Mouse (Mus musculus) forebrain, embryonic 11.5 days (tissue): Measurements from ENCODE around the gene Iqub. TPM values are rescaled to one million over a fixed set of nuclear protein-coding genes. Genes with fewer than 3 reads are reported as not detected.
A peak's percentile ranks its signal among the peaks of the same experiment; 100 is the strongest.

Source experiments
- ATAC-seq: fragments of 200-750 bp; cut with Nextera tagmentation; replicated peaks from 2 replicates; pipeline ENCODE4 v1.8.0; 2017; ENCODE audit warnings: moderate TSS enrichment; ENCODE audit not compliant: low FRiP score
- DNase-seq: peaks from one replicate; pipeline ENCODE4 v3.0.0-alpha.2; 2017; ENCODE audit warnings: low spot score
- H3K27ac ChIP-seq: fragments of 300-500 bp; sonication (generic); 2 replicates; pipeline ENCODE4 v1.5.1; 2014; ENCODE audit warnings: low read depth, low read length
- H3K27me3 ChIP-seq: fragments of 300-500 bp; sonication (generic); 2 replicates; pipeline ENCODE4 v1.6.1; 2014; ENCODE audit warnings: mild to moderate bottlenecking, low read length, mixed read lengths; ENCODE audit not compliant: control insufficient read depth, insufficient read depth
- H3K36me3 ChIP-seq: fragments of 300-500 bp; sonication (generic); 2 replicates; pipeline ENCODE4 v1.6.1; 2014; ENCODE audit warnings: mild to moderate bottlenecking, low read length, moderate library complexity, mixed read lengths; ENCODE audit not compliant: control insufficient read depth, insufficient read depth
- H3K4me1 ChIP-seq: fragments of 300-500 bp; sonication (generic); replicated peaks from 2 replicates; pipeline ENCODE4 v1.6.1; 2014; ENCODE audit warnings: low read length, mixed read lengths; ENCODE audit not compliant: control insufficient read depth, insufficient read depth
- H3K4me2 ChIP-seq: fragments of 300-500 bp; sonication (generic); 2 replicates; pipeline ENCODE4 v1.6.1; 2014; ENCODE audit warnings: low read depth, mild to moderate bottlenecking, low read length, moderate library complexity, mixed read lengths; ENCODE audit not compliant: severe bottlenecking
- H3K4me3 ChIP-seq: fragments of 300-500 bp; sonication (generic); 2 replicates; pipeline ENCODE4 v1.5.1; 2014; ENCODE audit warnings: low read depth, low read length
- H3K9ac ChIP-seq: fragments of 300-500 bp; sonication (generic); 2 replicates; pipeline ENCODE4 v1.6.1; 2014; ENCODE audit warnings: low read length
- H3K9me3 ChIP-seq: fragments of 300-500 bp; sonication (generic); 2 replicates; pipeline ENCODE4 v1.6.1; 2016; ENCODE audit warnings: low read length, mixed read lengths; ENCODE audit not compliant: control insufficient read depth
- WGBS: fragments of 180-500 bp; shearing (Covaris S2); extraction: QIAGEN DNeasy Blood & Tissue Kit; methylation state at CpG from one replicate; pipeline ENCODE4 v1.1.7; 2014; 5-methylcytosine and 5-hydroxymethylcytosine counted together
- polyA plus RNA-seq: library from polyadenylated mRNA; unstranded; fragments of >200 nt; fragmentation: Nextera tagmentation; extraction: Ambion mirVana; gene quantifications from 2 replicates; pipeline ENCODE4 v1.2.1, GENCODE M21; 2014

Iqub gene
- polyA plus RNA-seq, 1 experiment from 2014 or later: 0.55 TPM

- no peak for ATAC-seq
Measured at GRCm38 (mm10) chr6:24525705-24526104, 10.8 kb upstream of the Iqub start.

GRCm38 (mm10) chr6:24516197-24516596 is 1.3 kb upstream of the Iqub start:
- Histone ChIP-seq H3K4me3 (no peak overlapping the region), H3K4me2 (no peak overlapping the region), H3K36me3 (no peaks in the 10 kb centered on the region; the same call in 1 of the 2 replicates), H3K4me1 (no peaks in the 10 kb centered on the region; the same call in 1 of the 2 replicates), H3K9me3 (no peaks in the 10 kb centered on the region), H3K27ac (no peak overlapping the region), H3K9ac (no peak overlapping the region), H3K27me3 (no peaks in the 10 kb centered on the region)
- WGBS: 47% methylated on average over 2 of the region's 2 CpGs
- ATAC-seq (peak; percentile 54; the same call in 1 of the 2 replicates), DNase-seq (no peak)

More at GRCm38 (mm10) chr6:24525705-24526104, 10.8 kb upstream of the Iqub start:
- Histone ChIP-seq H3K9me3 (no peaks in the 10 kb centered on the region), H3K9ac (no peak overlapping the region), H3K4me1 (0 out of 2 replicates have a peak, but pooled peaks cover 3% of the 10 kb centered on the region), H3K36me3 (peaks cover 2% of the 10 kb centered on the region; the same call in 1 of the 2 replicates), H3K27ac (no peak overlapping the region), H3K4me3 (no peak overlapping the region), H3K27me3 (no peaks in the 10 kb centered on the region), H3K4me2 (no peak overlapping the region)
- DNase-seq: no peak
- WGBS: 90% methylated on average over 3 of the region's 3 CpGs

- ATAC-seq (no peak), DNase-seq (no peak)
- no peaks in the 10 kb centered on the region for H3K36me3 ChIP-seq
- WGBS: 79% methylated on average over 2 of the region's 2 CpGs
- no peaks in the 10 kb centered on the region for H3K9me3 ChIP-seq
- H3K27me3 ChIP-seq: no peaks in the 10 kb centered on the region
- no peak overlapping the region for H3K4me3 ChIP-seq
- no peak overlapping the region for H3K27ac ChIP-seq
- no peak overlapping the region for H3K4me2 ChIP-seq
- no peak overlapping the region for H3K9ac ChIP-seq
- no peaks in the 10 kb centered on the region for H3K4me1 ChIP-seq
Measured at GRCm38 (mm10) chr6:24504141-24504540, 10.7 kb downstream of the Iqub start.

GRCm38 (mm10) chr6:24490341-24490740 is 24.5 kb downstream of the Iqub start:
- Histone ChIP-seq H3K4me2 (no peak overlapping the region), H3K9me3 (no peaks in the 10 kb centered on the region), H3K4me1 (no peaks in the 10 kb centered on the region), H3K27ac (no peak overlapping the region), H3K9ac (no peak overlapping the region), H3K27me3 (no peaks in the 10 kb centered on the region), H3K36me3 (no peaks in the 10 kb centered on the region), H3K4me3 (no peak overlapping the region)
- 26% methylated on average over 1 of the region's 1 CpGs for WGBS
- no peak for ATAC-seq
- no peak for DNase-seq

GRCm38 (mm10) chr6:24486530-24486929 is 28.3 kb downstream of the Iqub start:
- no peaks in the 10 kb centered on the region for H3K9me3 ChIP-seq
- no peaks in the 10 kb centered on the region for H3K4me1 ChIP-seq
- H3K4me2 ChIP-seq: no peak overlapping the region
- no peaks in the 10 kb centered on the region for H3K27me3 ChIP-seq
- H3K36me3 ChIP-seq: no peaks in the 10 kb centered on the region
- no peak overlapping the region for H3K4me3 ChIP-seq
- ATAC-seq: no peak
- WGBS: 89% methylated on average over 5 of the region's 5 CpGs
- H3K9ac ChIP-seq: no peak overlapping the region
- no peak for DNase-seq
- H3K27ac ChIP-seq: no peak overlapping the region

GRCm38 (mm10) chr6:24470571-24471132 is 44.2 kb downstream of the Iqub start:
- 28% methylated on average over 1 of the region's 1 CpGs for WGBS
- DNase-seq: no peak
- Histone ChIP-seq H3K27ac (no peak overlapping the region), H3K36me3 (no peaks in the 10 kb centered on the region), H3K9ac (no peak overlapping the region), H3K4me3 (no peak overlapping the region), H3K27me3 (no peaks in the 10 kb centered on the region), H3K9me3 (no peaks in the 10 kb centered on the region), H3K4me1 (0 out of 2 replicates have a peak, but pooled peaks cover 1% of the 10 kb centered on the region), H3K4me2 (no peak overlapping the region)
- peak; percentile 74 for ATAC-seq

GRCm38 (mm10) chr6:24470135-24470534 is 44.7 kb downstream of the Iqub start:
- Histone ChIP-seq H3K9me3 (no peaks in the 10 kb centered on the region), H3K4me2 (no peak overlapping the region), H3K27ac (no peak overlapping the region), H3K36me3 (no peaks in the 10 kb centered on the region), H3K27me3 (no peaks in the 10 kb centered on the region), H3K9ac (no peak overlapping the region), H3K4me3 (no peak overlapping the region), H3K4me1 (0 out of 2 replicates have a peak, but pooled peaks cover 1% of the 10 kb centered on the region)
- ATAC-seq (no peak), DNase-seq (no peak)
- WGBS: 73% methylated on average over 2 of the region's 2 CpGs

- no peak overlapping the region for H3K4me2 ChIP-seq
- H3K27ac ChIP-seq: no peak overlapping the region
- no peak overlapping the region for H3K4me3 ChIP-seq
- WGBS: 44% methylated on average over 7 of the region's 7 CpGs
- no peaks in the 10 kb centered on the region for H3K27me3 ChIP-seq
- no peaks in the 10 kb centered on the region for H3K36me3 ChIP-seq
- H3K9me3 ChIP-seq: no peaks in the 10 kb centered on the region
- ATAC-seq: 0 out of 2 replicates have a peak, but pooled peaks have one; percentile 42
- peak; percentile 62 for DNase-seq
- no peak overlapping the region for H3K9ac ChIP-seq
- H3K4me1 ChIP-seq: no peaks in the 10 kb centered on the region
Measured at GRCm38 (mm10) chr6:24456097-24456496, 58.8 kb downstream of the Iqub start.
